Mouse (Mus musculus): ENCODE data around the gene Dkc1. TPM values are rescaled to one million over a fixed set of nuclear protein-coding genes. Genes with fewer than 3 reads are reported as not detected.

Dkc1 gene
- polyA plus RNA-seq (2015; fragmentation: Nextera tagmentation; extraction: Ambion mirVana): 32.8 and 52.4 TPM in 2 replicates

DNA sequence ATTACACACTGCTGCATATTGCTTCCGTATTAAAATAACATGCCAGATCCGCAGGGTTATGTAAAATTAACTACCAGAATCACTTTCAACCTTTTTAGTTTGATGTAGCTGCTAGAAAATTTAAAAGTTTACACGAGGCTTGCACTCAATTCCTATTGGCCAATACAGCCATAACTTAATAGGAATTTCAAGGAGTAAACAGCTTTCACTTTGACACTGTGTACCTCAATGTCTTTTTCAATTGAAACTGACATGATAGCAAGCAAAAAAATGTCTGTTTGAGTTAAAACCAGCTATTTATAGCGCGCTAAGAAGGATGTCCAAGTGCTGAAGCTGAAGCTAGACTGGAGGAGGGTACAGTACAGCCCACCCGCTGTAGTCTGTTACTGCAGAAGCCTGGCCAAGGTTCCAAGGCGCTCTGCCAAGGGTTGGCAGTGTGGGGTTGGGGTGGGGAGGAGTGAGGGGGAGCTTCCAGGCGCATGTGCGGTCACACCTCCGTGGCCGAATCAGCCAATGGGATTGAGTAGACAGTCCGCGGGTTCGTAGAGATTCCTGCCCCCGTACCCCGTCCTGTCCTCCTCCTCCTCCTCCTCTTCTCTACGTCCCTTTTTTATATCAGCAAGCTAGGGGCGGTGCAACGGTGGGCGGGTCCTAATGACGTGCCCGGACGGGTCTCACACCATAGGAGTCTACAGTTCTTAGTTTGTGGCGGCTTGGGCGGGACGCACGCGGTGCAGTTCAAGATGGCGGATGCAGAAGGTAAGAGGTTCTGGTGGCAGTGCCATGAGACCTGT is at the start of gene Dkc1:
Gene Dkc1 (plus strand): TSS at position 486 of the 794 bp plus-strand sequence.

DNA sequence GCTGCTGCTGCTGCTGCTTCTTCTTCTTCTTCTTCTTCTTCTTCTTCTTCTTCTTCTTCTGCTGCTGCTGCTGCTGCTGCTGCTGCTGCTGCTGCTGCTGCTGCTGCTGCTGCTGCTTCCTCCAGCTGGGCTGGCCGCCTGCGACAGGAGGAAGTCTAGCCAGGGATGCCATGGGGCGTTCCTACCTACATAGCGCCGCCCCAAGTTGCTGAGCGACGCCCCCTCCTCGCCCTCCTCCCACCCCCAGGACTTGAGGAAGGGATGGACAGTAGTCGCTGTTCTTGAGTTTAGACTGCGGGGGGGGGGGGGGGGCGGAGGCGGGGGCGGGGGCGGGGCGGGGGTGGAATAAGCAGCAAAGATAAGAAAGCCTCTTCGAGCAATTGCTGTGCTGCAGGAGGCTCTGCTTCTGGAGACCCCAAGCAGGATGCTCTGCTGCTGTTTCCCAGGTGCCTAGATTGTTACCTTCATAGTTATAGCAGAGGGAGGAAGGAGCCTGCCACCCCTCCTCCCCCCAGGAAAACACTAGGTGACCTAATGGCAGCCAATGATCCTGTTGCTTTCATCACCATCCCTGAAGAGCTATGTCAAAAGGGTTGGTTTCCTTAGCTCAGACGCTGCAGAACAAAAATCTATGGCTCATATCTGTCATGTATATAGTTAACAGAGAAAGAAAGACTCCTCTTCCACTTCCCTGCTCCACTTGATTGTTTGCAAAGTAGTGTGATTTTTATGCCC is 10.7 kb upstream of the Dkc1 start, which contains the start of gene Gab3:
Gene Gab3 (minus strand): TSS at position 685 of the 735 bp plus-strand sequence.

DNA sequence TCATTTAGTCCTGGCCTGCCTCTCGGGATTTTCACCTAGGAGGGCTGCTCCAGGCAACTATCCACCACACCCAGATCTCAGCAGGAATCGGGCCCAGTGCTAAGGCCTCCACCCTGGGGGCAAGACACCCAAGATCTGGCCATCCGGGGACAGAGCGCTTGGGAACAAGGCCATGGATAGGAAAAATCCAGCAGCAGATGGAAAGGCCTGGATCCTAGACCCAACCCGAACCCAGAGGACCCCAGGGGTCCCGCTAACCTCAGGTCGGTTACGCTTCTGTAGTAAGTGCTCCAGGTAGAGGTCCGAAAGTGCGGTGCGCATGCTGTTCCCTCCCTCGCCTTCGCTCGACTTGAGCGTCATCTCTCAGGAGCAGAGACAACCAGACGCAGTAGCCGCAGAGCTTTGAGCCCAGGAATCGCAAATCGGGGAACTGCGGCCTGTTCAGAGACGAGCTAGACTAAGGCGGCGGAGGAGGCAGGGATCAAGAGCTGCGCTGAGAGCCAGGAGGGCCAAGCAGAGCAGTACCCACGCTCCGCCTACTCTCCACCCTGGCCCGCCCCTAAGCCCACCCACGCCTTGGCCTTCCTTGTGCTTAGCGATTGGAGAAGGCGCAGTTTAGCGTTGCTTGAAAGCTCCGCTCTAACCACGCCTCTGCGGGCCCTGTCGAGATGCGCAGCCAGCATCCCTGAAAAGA is 35.0 kb downstream of the Dkc1 start, which contains the start of gene Mpp1:
Gene Mpp1 (minus strand): TSS at position 550 of the 694 bp plus-strand sequence.

Other genes starting within 250 kb of the Dkc1 start
- gene Gab3, start 10.4 kb upstream of the Dkc1 start, polyA plus RNA-seq (2015; fragmentation: Nextera tagmentation; extraction: Ambion mirVana): 2.0 and 3.3 TPM in 2 replicates
- 38.6 and 58.5 TPM in 2 replicates for gene Mpp1, start 35.2 kb downstream of the Dkc1 start, polyA plus RNA-seq (2015; fragmentation: Nextera tagmentation; extraction: Ambion mirVana)
- gene Smim9, start 67.9 kb downstream of the Dkc1 start, polyA plus RNA-seq (2015; fragmentation: Nextera tagmentation; extraction: Ambion mirVana): not detected in 2 replicates